Mouse (Mus musculus) c-Kit-negative CD71-positive TER-119-positive erythroid progenitor cells, embryonic 14.5 days (primary cell): ENCODE data around the gene C2.

Experiments used
- DNase-seq: peaks from one replicate; pipeline ENCODE4 v3.0.0-alpha.2; 2013; ENCODE audit warnings: low read depth, low spot score

The C2 gene

DNA sequence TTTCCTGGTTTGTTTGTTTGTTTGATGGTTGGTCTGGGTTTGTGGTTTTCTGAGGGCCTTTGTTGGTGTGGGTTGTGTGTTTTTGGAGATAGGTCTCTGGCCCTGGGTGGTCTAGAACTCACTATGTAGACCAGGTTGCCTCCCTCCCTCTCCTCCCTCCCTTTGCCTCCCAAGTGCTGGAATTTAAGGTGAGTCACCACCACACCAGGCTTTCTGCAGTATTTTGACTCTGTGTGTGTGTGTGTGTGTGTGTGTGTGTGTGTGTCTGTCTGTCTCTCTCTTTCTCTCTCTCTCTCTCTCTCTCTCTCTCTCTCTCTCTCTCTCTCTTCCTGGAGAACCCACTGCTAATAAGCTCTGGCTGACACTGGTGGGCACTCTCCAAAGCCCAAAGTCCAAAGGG lies 16.9 kb downstream of the C2 start:
- no peak for DNase-seq

DNA sequence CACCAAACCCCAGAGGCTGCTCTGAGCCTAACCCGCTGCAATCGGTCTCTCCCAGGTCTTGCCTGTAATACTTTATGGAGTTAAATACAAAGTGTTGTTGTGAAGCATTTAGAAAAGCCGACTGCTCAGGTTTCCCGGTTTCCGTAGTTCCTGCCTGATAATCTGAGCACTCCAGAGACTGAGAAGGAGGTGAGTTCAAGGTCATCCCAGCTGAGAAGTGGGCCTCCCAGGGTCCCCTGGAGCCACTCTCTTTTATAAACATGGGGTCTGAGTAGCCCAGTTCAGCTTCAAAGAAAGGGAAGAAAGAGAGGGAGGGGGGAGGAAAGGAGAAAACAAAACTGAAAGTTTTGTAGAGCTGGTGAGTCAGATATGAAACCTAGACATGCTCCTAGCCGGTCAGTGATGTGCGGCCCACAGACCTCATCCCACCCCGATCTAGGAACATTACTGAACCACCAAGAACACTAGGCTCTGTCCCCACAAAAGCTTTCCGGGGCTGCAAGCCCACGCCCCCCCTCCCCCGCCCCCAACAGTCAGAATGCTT lies 18.7 kb downstream of the C2 start, which contains the start of gene Zbtb12:
Gene Zbtb12 (plus strand): TSS at position 148 of the 544 bp plus-strand sequence.
- DNase-seq = no peak

DNA sequence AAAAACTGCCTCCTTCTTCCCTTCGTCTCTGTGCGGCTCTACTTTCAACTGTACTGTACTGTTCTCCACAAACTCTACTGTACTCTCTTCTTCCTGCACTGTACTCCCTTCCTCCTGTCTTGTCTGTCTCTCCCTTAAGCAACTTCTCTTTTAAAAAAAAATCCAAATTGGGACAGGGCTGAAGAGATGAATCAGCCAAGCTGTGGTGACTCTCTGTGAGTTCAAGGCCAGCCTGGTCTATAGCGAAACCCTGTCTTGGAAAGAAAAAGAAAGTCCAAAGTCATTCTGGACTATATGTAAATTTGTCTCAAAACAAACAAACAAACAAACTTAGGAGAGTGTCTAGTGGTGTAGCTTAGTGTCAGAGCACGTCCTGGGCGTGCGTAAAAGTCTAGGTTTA lies 23.7 kb downstream of the C2 start:
- DNase-seq = no peak

- DNase-seq = no peak
These were observed 32.1 kb downstream of the C2 start for GRCm38 (mm10) chr17:34865981-34866380.

DNA sequence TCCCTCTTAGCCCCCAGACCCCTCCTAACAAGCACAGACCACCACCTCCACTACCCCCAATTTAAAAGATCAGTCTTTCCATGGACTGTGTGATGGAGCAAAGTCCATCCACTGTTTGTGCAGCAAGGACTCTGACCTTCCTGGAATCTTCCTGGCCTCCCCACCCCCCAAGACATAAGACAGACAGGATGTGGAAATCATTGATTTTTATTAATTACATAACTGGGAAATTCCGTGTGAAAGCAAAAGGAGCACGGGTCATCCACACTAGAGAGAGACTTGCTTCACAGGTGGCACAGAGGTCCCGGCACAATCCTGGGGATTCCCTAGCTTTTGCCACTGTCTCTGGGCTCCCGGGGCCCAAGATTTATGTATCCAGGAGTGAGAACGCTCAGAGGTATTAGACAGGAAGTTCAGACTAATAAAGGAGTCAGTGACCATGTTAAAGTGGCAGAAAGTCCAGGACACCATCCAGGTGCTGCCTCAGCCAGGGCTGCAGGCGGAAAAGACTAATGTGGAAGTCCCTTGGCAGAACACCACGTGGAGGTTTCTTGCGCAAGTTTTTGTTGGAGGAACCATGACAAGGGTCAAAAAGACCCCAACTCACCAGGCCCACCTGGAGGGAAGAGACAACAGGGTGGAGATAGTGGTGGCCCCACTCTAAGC lies 35.5 kb downstream of the C2 start, which contains the start of gene Cfb:
Gene Cfb (minus strand): TSS at position 103 of the 666 bp plus-strand sequence.
- no peak for DNase-seq

- DNase-seq = no peak
These were observed 36.2 kb downstream of the C2 start for GRCm38 (mm10) chr17:34861704-34862415.

GRCm38 (mm10) chr17:34860514-34860913 lies 37.6 kb downstream of the C2 start:
- no peak for DNase-seq

GRCm38 (mm10) chr17:34858670-34859069 lies 39.4 kb downstream of the C2 start:
- DNase-seq = no peak

DNA sequence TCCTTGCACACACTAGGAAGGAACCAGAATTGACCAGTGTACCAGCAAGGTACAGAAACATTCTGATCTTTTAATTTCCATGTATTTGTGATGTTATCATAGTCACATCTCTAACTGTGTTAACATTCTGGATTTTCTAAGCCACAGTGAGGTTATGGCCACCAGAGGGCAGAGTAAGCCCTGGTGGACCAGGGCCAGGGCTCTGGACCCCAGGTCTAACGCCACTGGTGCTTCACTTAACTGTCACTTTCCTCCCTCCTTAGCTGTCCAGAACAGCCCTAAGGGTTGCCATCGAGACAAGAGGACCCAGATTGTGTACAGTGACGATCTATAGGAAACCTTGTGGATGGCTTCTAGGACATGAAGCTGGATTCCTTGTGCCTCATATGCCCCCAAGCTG lies 42.2 kb downstream of the C2 start:
- no peak for DNase-seq

- no peak for DNase-seq
These were observed 43.3 kb downstream of the C2 start for GRCm38 (mm10) chr17:34854761-34855160.

GRCm38 (mm10) chr17:34853511-34853910 lies 44.6 kb downstream of the C2 start:
- DNase-seq = no peak

DNA sequence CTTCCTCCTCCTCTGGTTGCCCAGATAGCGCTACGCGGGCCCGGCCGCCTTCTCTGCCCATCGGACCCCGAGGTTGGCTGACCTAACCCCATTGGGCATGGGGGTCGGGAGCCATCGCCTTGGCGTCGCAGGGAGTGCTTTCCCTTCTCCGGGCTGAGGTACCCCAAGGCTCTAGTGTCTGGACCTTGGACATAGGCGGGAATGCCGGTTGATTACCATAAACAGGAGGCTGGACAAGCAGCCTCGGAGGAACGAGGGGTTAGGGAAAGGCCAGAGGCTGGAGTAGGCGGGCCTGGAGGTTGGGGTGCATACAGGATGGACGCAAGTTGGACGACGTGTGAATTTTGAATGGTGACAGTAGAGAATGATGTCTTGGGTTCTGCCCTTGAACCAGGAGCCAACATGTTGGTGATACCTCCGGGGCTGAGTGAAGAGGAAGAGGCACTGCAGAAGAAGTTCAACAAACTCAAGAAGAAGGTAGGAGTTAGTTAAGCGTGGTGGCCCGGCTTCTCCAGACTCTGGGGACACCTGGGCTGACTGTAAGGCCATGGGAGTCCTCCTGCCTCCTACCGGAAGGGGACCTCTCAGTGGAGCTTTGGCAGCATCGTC lies 47.4 kb downstream of the C2 start:
- DNase-seq = no peak

DNA sequence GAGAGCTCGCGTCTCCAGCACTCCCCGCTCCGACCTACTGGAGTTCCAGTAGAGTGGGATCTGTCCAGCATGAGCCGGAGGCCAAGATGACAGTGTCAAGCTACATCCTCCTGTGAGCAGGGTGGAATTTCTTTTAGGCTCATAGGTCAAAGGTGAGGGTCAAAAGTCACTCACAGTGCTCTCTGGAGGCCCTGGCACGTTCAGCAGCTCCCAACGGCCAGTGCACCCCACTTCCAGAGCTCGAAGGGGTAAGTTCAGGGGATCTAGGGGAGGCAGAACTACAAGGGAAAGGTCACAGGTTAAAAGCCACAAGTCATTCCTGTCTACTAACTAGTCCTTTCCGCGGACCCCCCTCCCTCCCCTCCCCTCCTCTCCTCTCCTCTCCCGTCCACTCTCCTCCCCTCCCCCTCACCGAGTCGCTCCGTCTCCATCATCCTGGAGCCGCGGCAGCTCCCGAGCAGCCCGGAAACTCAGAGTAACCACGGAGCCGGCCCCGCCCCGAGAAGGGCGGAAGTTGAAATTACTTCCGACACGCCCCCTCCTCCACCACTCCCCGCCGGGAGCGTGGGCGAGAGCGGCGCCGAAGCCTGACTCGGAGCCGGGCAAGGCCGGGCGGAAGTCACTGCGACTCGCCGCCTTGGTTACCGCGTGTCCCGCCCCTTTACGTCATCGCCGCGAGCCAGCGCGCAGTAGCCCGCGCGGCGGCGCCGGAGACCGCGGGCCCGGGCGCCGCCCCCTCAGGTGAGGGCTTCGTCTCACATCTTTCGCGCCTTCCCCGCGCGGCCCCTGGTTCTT lies 48.1 kb downstream of the C2 start, which contains the start of the genes Skiv2l and Nelfe:
Gene Skiv2l (minus strand): TSS at position 489 of the 795 bp plus-strand sequence.
Gene Nelfe (plus strand): TSS at position 670 of the 795 bp plus-strand sequence.
- peak; percentile 92 for DNase-seq

DNA sequence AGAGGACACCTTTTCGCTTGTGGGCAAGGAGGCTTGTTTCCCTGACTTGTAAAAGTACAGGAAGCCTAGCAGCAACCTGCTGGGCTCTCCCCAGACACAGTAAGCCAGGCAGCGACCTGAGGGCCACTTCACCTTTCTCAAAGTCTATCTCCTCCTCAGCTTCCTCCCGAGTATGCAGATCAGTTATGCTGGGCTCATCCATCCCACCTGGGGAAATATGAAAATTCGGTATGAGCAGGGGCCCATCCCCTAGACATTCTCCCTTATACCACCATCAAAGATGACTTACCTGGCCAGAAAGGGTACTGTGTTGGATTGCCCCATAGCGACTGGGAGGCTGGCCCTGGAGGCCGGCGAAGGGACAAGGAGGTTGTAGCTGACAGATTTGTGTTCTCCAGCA lies 50.5 kb downstream of the C2 start:
- DNase-seq = no peak

- DNase-seq = no peak
These were observed 50.9 kb downstream of the C2 start for GRCm38 (mm10) chr17:34847192-34847591.

- DNase-seq = no peak
These were observed 53.2 kb downstream of the C2 start for GRCm38 (mm10) chr17:34844884-34845283.

- no peak for DNase-seq
These were observed 57.2 kb downstream of the C2 start for GRCm38 (mm10) chr17:34840736-34841307.

DNA sequence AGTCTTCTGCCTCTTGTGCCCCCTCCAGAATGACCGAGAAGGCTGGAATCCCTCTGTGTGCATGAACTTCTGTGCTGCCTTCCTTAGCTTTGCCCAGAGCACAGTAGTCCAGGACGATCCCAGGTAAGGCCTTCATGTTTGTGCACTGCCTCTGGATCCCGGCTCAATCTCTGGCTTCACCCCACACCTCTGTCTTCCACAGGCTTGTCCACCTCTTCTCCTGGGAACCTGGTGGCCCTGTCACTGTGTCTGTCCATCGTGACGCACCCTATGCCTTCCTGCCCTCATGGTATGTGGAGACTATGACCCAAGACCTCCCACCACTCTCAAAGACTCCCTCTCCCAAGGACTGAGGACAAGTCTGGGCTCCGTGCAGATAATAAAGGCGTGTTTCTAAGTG lies 59.3 kb downstream of the C2 start:
- DNase-seq = no peak

DNA sequence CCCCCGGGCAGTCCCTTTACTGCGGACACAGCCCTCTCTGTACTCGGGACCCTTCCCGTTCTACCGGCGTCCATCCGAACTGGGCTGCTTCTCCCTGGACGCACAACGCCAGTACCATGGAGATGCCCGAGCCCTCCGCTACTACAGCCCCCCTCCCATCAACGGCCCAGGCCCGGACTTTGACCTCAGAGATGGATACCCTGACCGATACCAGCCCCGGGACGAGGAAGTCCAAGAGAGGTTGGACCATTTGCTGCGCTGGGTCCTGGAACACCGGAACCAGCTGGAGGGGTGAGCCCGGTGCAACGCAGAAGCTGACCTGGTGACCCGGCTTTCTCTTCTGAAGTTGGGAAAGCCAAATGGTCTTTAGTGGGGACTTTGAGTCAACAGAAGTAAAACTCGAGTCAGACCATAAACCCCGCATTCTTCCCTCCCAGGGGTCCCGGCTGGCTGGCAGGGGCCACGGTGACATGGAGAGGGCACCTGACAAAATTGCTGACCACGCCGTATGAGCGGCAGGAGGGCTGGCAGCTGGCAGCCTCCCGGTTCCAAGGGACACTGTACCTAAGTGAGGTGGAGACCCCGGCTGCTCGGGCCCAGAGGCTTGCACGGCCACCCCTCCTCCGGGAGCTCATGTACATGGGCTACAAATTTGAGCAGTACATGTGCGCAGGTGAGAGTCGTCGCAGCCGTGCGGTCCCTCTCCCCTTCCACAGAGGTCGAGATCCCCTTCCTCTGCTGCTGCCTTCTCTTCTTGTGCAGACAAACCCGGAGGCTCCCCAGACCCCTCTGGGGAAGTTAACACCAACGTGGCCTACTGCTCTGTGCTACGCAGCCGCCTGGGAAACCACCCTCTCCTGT lies 60.4 kb downstream of the C2 start:
- DNase-seq = no peak

- DNase-seq = peak; percentile 94
These were observed 61.2 kb downstream of the C2 start, which contains the start of the genes Stk19 and Dxo for GRCm38 (mm10) chr17:34836856-34837221. TSS of gene Stk19 (minus strand) at chr17:34836945. TSS of gene Dxo (plus strand) at chr17:34837019.
